Mouse (Mus musculus) limb, embryonic 13.5 days (tissue): ENCODE results near the gene Dnase1l3. TPM values are rescaled to one million over a fixed set of nuclear protein-coding genes. Genes with fewer than 3 reads are reported as not detected.

ENCODE experiments used
- ATAC-seq: fragments of 200-750 bp; cut with Nextera tagmentation; 2 replicates; pipeline ENCODE4 v1.8.0; 2017; ENCODE audit warnings: low read depth, moderate number of reproducible peaks, moderate TSS enrichment; ENCODE audit not compliant: low FRiP score
- H3K27ac ChIP-seq: fragments of 300-500 bp; sonication (generic); 2 replicates; pipeline ENCODE4 v1.5.1; 2015; ENCODE audit warnings: inconsistent platforms, mild to moderate bottlenecking, moderate library complexity
- H3K27me3 ChIP-seq: fragments of 300-500 bp; sonication (generic); 2 replicates; pipeline ENCODE4 v1.6.1; 2015; ENCODE audit warnings: mild to moderate bottlenecking, inconsistent platforms
- H3K36me3 ChIP-seq: fragments of 300-500 bp; sonication (generic); 2 replicates; pipeline ENCODE4 v1.6.1; 2015; ENCODE audit warnings: inconsistent platforms, mild to moderate bottlenecking, moderate library complexity
- H3K4me1 ChIP-seq: fragments of 300-500 bp; sonication (generic); 2 replicates; pipeline ENCODE4 v1.6.1; 2015; ENCODE audit warnings: inconsistent platforms
- H3K4me2 ChIP-seq: fragments of 300-500 bp; sonication (generic); replicated peaks from 2 replicates; pipeline ENCODE4 v1.6.1; 2015; ENCODE audit warnings: inconsistent platforms, mild to moderate bottlenecking, moderate library complexity
- H3K4me3 ChIP-seq: fragments of 300-500 bp; sonication (generic); 2 replicates; pipeline ENCODE4 v1.5.1; 2015; ENCODE audit warnings: moderate library complexity, mild to moderate bottlenecking, inconsistent platforms
- H3K9ac ChIP-seq: fragments of 300-500 bp; sonication (generic); 2 replicates; pipeline ENCODE4 v1.6.1; 2015; ENCODE audit warnings: mild to moderate bottlenecking, inconsistent platforms
- H3K9me3 ChIP-seq: fragments of 300-500 bp; sonication (generic); 2 replicates; pipeline ENCODE4 v1.6.1; 2016; ENCODE audit warnings: inconsistent platforms
- WGBS: fragments of 180-500 bp; shearing (Covaris S2); methylation state at CpG from one replicate; pipeline ENCODE4 v1.1.7; 2015; 5-methylcytosine and 5-hydroxymethylcytosine counted together
- polyA plus RNA-seq: library from polyadenylated mRNA; unstranded; fragments of >200 nt; fragmentation: Nextera tagmentation; extraction: Ambion mirVana; gene quantifications from 2 replicates; pipeline ENCODE4 v1.2.1, GENCODE M21; 2015

The Dnase1l3 gene
- polyA plus RNA-seq, 1 experiment from 2014 or later: 0.10 TPM

GRCm38 (mm10) chr14:8029752-8030151 is 35.4 kb upstream of the Dnase1l3 start:
- Histone ChIP-seq H3K9ac (no peak overlapping the region), H3K9me3 (no peaks in the 10 kb centered on the region), H3K4me2 (no peak overlapping the region), H3K27me3 (no peaks in the 10 kb centered on the region), H3K4me1 (0 out of 2 replicates have a peak, but pooled peaks cover 8% of the 10 kb centered on the region), H3K4me3 (no peak overlapping the region), H3K36me3 (no peaks in the 10 kb centered on the region), H3K27ac (no peak overlapping the region)
- ATAC-seq: no peak
- 89% methylated on average over 1 of the region's 1 CpGs for WGBS

- no peak for ATAC-seq
- 85% methylated on average over 5 of the region's 5 CpGs for WGBS
- H3K4me2 ChIP-seq: no peak overlapping the region
Observed at GRCm38 (mm10) chr14:8028086-8028485, 33.7 kb upstream of the Dnase1l3 start.

GRCm38 (mm10) chr14:8026769-8027531 is 32.6 kb upstream of the Dnase1l3 start:
- 67% methylated on average over 10 of the region's 10 CpGs for WGBS
- no peak for ATAC-seq
- H3K27ac ChIP-seq: no peak overlapping the region

More at GRCm38 (mm10) chr14:8028086-8028485, 33.7 kb upstream of the Dnase1l3 start:
- Histone ChIP-seq H3K4me1 (0 out of 2 replicates have a peak, but pooled peaks cover 8% of the 10 kb centered on the region), H3K27ac (no peak overlapping the region), H3K4me3 (no peak overlapping the region), H3K27me3 (no peaks in the 10 kb centered on the region), H3K36me3 (no peaks in the 10 kb centered on the region), H3K9ac (no peak overlapping the region), H3K9me3 (no peaks in the 10 kb centered on the region)

GRCm38 (mm10) chr14:8024936-8025335 is 30.6 kb upstream of the Dnase1l3 start:
- no peak overlapping the region for H3K4me2 ChIP-seq
- no peaks in the 10 kb centered on the region for H3K36me3 ChIP-seq
- no peak overlapping the region for H3K4me3 ChIP-seq
- 89% methylated on average over 10 of the region's 10 CpGs for WGBS
- H3K4me1 ChIP-seq: 0 out of 2 replicates have a peak, but pooled peaks cover 3% of the 10 kb centered on the region
- no peak overlapping the region for H3K27ac ChIP-seq
- no peak overlapping the region for H3K9ac ChIP-seq
- no peaks in the 10 kb centered on the region for H3K9me3 ChIP-seq
- H3K27me3 ChIP-seq: no peaks in the 10 kb centered on the region
- no peak for ATAC-seq

More at GRCm38 (mm10) chr14:8026769-8027531, 32.6 kb upstream of the Dnase1l3 start:
- no peak overlapping the region for H3K4me3 ChIP-seq
- 0 out of 2 replicates have a peak, but pooled peaks cover 8% of the 10 kb centered on the region for H3K4me1 ChIP-seq
- H3K9ac ChIP-seq: no peak overlapping the region
- no peaks in the 10 kb centered on the region for H3K27me3 ChIP-seq
- no peak overlapping the region for H3K4me2 ChIP-seq
- H3K9me3 ChIP-seq: no peaks in the 10 kb centered on the region
- H3K36me3 ChIP-seq: no peaks in the 10 kb centered on the region

- Histone ChIP-seq H3K9ac (no peak overlapping the region), H3K36me3 (no peaks in the 10 kb centered on the region), H3K4me3 (no peak overlapping the region), H3K27ac (no peak overlapping the region), H3K4me1 (0 out of 2 replicates have a peak, but pooled peaks cover 3% of the 10 kb centered on the region), H3K9me3 (no peaks in the 10 kb centered on the region), H3K4me2 (no peak overlapping the region), H3K27me3 (no peaks in the 10 kb centered on the region)
- WGBS: 38% methylated on average over 6 of the region's 6 CpGs
- ATAC-seq: no peak
Observed at GRCm38 (mm10) chr14:8024469-8024868, 30.1 kb upstream of the Dnase1l3 start.

- no peak overlapping the region for H3K4me2 ChIP-seq
- H3K27me3 ChIP-seq: no peaks in the 10 kb centered on the region
- no peaks in the 10 kb centered on the region for H3K36me3 ChIP-seq
- no peak overlapping the region for H3K4me3 ChIP-seq
- H3K27ac ChIP-seq: no peak overlapping the region
- ATAC-seq: no peak
- WGBS: 77% methylated on average over 7 of the region's 7 CpGs
- H3K9ac ChIP-seq: no peak overlapping the region
- no peaks in the 10 kb centered on the region for H3K9me3 ChIP-seq
- H3K4me1 ChIP-seq: no peaks in the 10 kb centered on the region
Observed at GRCm38 (mm10) chr14:8020546-8020945, 26.2 kb upstream of the Dnase1l3 start.

GRCm38 (mm10) chr14:8020011-8020410 is 25.6 kb upstream of the Dnase1l3 start:
- H3K4me2 ChIP-seq: no peak overlapping the region
- no peaks in the 10 kb centered on the region for H3K36me3 ChIP-seq
- H3K9me3 ChIP-seq: no peaks in the 10 kb centered on the region
- ATAC-seq: no peak
- H3K9ac ChIP-seq: no peak overlapping the region
- WGBS: 89% methylated on average over 1 of the region's 1 CpGs
- no peaks in the 10 kb centered on the region for H3K4me1 ChIP-seq
- no peak overlapping the region for H3K27ac ChIP-seq
- H3K27me3 ChIP-seq: no peaks in the 10 kb centered on the region
- no peak overlapping the region for H3K4me3 ChIP-seq

- Histone ChIP-seq H3K4me3 (no peak overlapping the region), H3K9ac (no peak overlapping the region), H3K36me3 (no peaks in the 10 kb centered on the region), H3K27ac (no peak overlapping the region), H3K4me1 (0 out of 2 replicates have a peak, but pooled peaks cover 5% of the 10 kb centered on the region), H3K4me2 (no peak overlapping the region), H3K9me3 (no peaks in the 10 kb centered on the region), H3K27me3 (peaks cover 3% of the 10 kb centered on the region; the same call in 1 of the 2 replicates)
- ATAC-seq: no peak
- WGBS: 88% methylated on average over 1 of the region's 1 CpGs
Observed at GRCm38 (mm10) chr14:8016951-8017350, 22.6 kb upstream of the Dnase1l3 start.

- H3K9ac ChIP-seq: no peak overlapping the region
- no peak overlapping the region for H3K4me2 ChIP-seq
- H3K36me3 ChIP-seq: no peaks in the 10 kb centered on the region
- peaks cover 5% of the 10 kb centered on the region; the same call in 1 of the 2 replicates for H3K27me3 ChIP-seq
- no peak overlapping the region for H3K4me3 ChIP-seq
- H3K27ac ChIP-seq: no peak overlapping the region
- no peak for ATAC-seq
- no peaks in the 10 kb centered on the region for H3K9me3 ChIP-seq
- WGBS: 86% methylated on average over 6 of the region's 6 CpGs
- H3K4me1 ChIP-seq: 0 out of 2 replicates have a peak, but pooled peaks cover 5% of the 10 kb centered on the region
Observed at GRCm38 (mm10) chr14:8016276-8016675, 21.9 kb upstream of the Dnase1l3 start.

GRCm38 (mm10) chr14:8015756-8016155 is 21.4 kb upstream of the Dnase1l3 start:
- no peak overlapping the region for H3K4me2 ChIP-seq
- H3K36me3 ChIP-seq: no peaks in the 10 kb centered on the region
- no peak for ATAC-seq
- no peak overlapping the region for H3K9ac ChIP-seq
- H3K27ac ChIP-seq: no peak overlapping the region
- H3K4me3 ChIP-seq: no peak overlapping the region
- H3K4me1 ChIP-seq: 0 out of 2 replicates have a peak, but pooled peaks cover 6% of the 10 kb centered on the region
- WGBS: 86% methylated on average over 6 of the region's 6 CpGs
- H3K9me3 ChIP-seq: no peaks in the 10 kb centered on the region
- H3K27me3 ChIP-seq: peaks cover 5% of the 10 kb centered on the region; the same call in 1 of the 2 replicates

- peaks cover 31% of the 10 kb centered on the region for H3K4me1 ChIP-seq
- WGBS: 81% methylated on average over 6 of the region's 6 CpGs
Observed at GRCm38 (mm10) chr14:8011938-8012337, 17.6 kb upstream of the Dnase1l3 start.

GRCm38 (mm10) chr14:8011297-8011696 is 16.9 kb upstream of the Dnase1l3 start:
- no peaks in the 10 kb centered on the region for H3K36me3 ChIP-seq
- no peak overlapping the region for H3K4me2 ChIP-seq
- peaks cover 24% of the 10 kb centered on the region for H3K27me3 ChIP-seq
- no peak overlapping the region for H3K27ac ChIP-seq
- ATAC-seq: no peak
- H3K9me3 ChIP-seq: no peaks in the 10 kb centered on the region
- H3K4me3 ChIP-seq: no peak overlapping the region
- H3K4me1 ChIP-seq: peaks cover 32% of the 10 kb centered on the region
- no peak overlapping the region for H3K9ac ChIP-seq
- WGBS: 87% methylated on average over 2 of the region's 2 CpGs

More at GRCm38 (mm10) chr14:8011938-8012337, 17.6 kb upstream of the Dnase1l3 start:
- peaks cover 24% of the 10 kb centered on the region for H3K27me3 ChIP-seq
- no peak for ATAC-seq
- H3K36me3 ChIP-seq: no peaks in the 10 kb centered on the region
- no peak overlapping the region for H3K4me3 ChIP-seq
- H3K9me3 ChIP-seq: no peaks in the 10 kb centered on the region
- no peak overlapping the region for H3K9ac ChIP-seq
- no peak overlapping the region for H3K4me2 ChIP-seq
- no peak overlapping the region for H3K27ac ChIP-seq
